Mouse (Mus musculus) megakaryocyte, adult 5-6 weeks (primary cell): ENCODE measurements at regions not wholly inside any gene's neighbourhood (a gene's known extent, or its start where the extent isn't known, plus 50 kb on each side); places are given as distances from the start of the nearest gene placed in this dataset.

Experiments
- ATAC-seq: 2 replicates; pipeline ENCODE4 v1.8.0; 2016; ENCODE audit warnings: mild to moderate bottlenecking, inconsistent platforms; ENCODE audit not compliant: poor library complexity, severe bottlenecking

- no peak for ATAC-seq
Measured at GRCm38 (mm10) chr3:143614895-143615294, 590.1 kb downstream of the Lmo4 start.

- ATAC-seq = no peak
Measured at GRCm38 (mm10) chr3:143614004-143614403, 591.0 kb downstream of the Lmo4 start.

- ATAC-seq = no peak
Measured at GRCm38 (mm10) chr3:143609673-143610072, 595.3 kb downstream of the Lmo4 start.

- ATAC-seq = peak; percentile 85
Measured at GRCm38 (mm10) chr3:143599120-143599519, 605.9 kb downstream of the Lmo4 start.

- no peak for ATAC-seq
Measured at GRCm38 (mm10) chr3:143596949-143597593, 607.9 kb downstream of the Lmo4 start.

- ATAC-seq = no peak
Measured at GRCm38 (mm10) chr3:143596011-143596683, 608.9 kb downstream of the Lmo4 start.

- no peak for ATAC-seq
Measured at GRCm38 (mm10) chr3:143595081-143595480, 609.9 kb downstream of the Lmo4 start.

- no peak for ATAC-seq
Measured at GRCm38 (mm10) chr3:143594676-143595075, 610.3 kb downstream of the Lmo4 start.

- peak; percentile 69 for ATAC-seq
Measured at GRCm38 (mm10) chr3:143586653-143587052, 618.4 kb downstream of the Lmo4 start.

GRCm38 (mm10) chr3:143584692-143585603 lies 620.1 kb downstream of the Lmo4 start:
- no peak for ATAC-seq

GRCm38 (mm10) chr3:143576338-143577007 lies 628.5 kb downstream of the Lmo4 start:
- no peak for ATAC-seq

GRCm38 (mm10) chr3:143575737-143576136 lies 629.3 kb downstream of the Lmo4 start:
- no peak for ATAC-seq

GRCm38 (mm10) chr3:143574035-143574864 lies 630.8 kb downstream of the Lmo4 start:
- ATAC-seq = no peak

- no peak for ATAC-seq
Measured at GRCm38 (mm10) chr3:143569930-143570329, 635.1 kb downstream of the Lmo4 start.

GRCm38 (mm10) chr3:143565067-143565466 lies 640.0 kb downstream of the Lmo4 start:
- no peak for ATAC-seq

- 0 out of 2 replicates have a peak, but pooled peaks have one; percentile 33 for ATAC-seq
Measured at GRCm38 (mm10) chr3:143542811-143543210, 661.0 kb upstream of the Pkn2 start.

GRCm38 (mm10) chr3:143527982-143528381 lies 646.2 kb upstream of the Pkn2 start:
- ATAC-seq = no peak

GRCm38 (mm10) chr3:143527274-143527673 lies 645.5 kb upstream of the Pkn2 start:
- ATAC-seq = 0 out of 2 replicates have a peak, but pooled peaks have one; percentile 8

- no peak for ATAC-seq
Measured at GRCm38 (mm10) chr3:143512517-143513249, 630.9 kb upstream of the Pkn2 start.
